Mouse (Mus musculus) frontal cortex, postnatal 14 days (tissue): ENCODE data around the gene Kbtbd2.

Experiments
- DNase-seq, 2 experiments: peaks; one replicate each; pipeline ENCODE4 v3.0.0; 2022; ENCODE audit warnings: low spot score in 2 of 2

Kbtbd2 gene

GRCm38 (mm10) chr6:56785068-56785467, 12.5 kb downstream of the Kbtbd2 start:
- no peak for DNase-seq

DNA sequence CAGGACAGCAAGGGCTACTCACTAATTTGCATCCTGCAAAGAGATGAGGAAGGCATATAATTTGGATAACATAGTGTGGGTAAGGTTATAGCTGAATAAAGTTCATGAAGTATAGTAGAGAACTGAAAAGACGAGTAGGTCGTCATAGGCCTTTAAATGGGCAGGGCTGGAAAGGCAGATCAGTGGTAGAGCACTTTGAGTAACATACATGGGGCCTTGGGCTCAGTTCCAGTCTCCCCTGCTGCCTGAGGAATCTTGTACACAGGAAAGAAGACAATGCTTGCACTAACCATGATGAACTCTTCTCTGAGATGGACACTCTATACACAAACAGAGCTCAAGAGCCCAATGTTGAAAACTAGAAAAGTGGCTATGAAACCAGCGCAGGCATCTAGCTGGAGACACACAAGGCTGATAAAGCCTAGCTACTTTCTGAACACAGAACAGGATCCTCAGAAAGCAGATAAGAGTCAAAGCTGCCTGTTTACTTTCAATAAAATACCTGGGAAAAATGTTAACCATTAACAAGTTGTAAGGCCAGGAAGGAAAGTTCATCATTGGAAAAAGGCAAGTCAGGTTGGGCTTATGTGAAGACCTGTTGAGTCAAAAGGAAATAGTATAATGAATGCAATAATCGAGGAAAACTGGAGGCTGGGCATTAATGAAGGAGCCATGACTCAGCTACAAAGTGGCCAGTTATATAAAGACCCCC, 13.9 kb downstream of the Kbtbd2 start:
- no peak for DNase-seq

- DNase-seq: no peak
Measured at GRCm38 (mm10) chr6:56779636-56780035, 18.0 kb downstream of the Kbtbd2 start.

GRCm38 (mm10) chr6:56775816-56776215, 21.8 kb downstream of the Kbtbd2 start:
- no peak for DNase-seq

- no peak for DNase-seq
Measured at GRCm38 (mm10) chr6:56765696-56766095, 31.9 kb downstream of the Kbtbd2 start.

GRCm38 (mm10) chr6:56765265-56765664, 32.3 kb downstream of the Kbtbd2 start:
- no peak for DNase-seq

DNA sequence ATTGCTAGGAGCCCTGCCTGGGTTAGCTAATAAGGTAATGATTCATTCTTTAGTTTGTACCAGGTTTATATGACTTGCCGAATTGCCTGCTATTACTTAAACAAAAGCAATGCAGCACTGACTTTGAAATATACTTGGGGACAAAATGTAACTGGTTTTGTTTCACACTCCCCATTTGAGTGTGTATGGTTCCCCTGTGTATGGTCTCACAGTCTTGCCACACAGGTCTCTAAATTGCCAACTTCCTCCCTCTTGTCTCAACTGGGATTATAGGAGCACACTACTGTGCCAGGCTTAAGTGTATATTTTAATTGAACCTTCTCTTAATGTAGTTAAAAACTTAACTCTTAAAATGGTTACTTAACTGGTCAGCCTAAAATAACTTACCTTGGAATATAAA, 38.3 kb downstream of the Kbtbd2 start:
- no peak for DNase-seq

GRCm38 (mm10) chr6:56756117-56756516, 41.5 kb downstream of the Kbtbd2 start:
- no peak for DNase-seq

GRCm38 (mm10) chr6:56753719-56754118, 43.9 kb downstream of the Kbtbd2 start:
- no peak for DNase-seq

DNA sequence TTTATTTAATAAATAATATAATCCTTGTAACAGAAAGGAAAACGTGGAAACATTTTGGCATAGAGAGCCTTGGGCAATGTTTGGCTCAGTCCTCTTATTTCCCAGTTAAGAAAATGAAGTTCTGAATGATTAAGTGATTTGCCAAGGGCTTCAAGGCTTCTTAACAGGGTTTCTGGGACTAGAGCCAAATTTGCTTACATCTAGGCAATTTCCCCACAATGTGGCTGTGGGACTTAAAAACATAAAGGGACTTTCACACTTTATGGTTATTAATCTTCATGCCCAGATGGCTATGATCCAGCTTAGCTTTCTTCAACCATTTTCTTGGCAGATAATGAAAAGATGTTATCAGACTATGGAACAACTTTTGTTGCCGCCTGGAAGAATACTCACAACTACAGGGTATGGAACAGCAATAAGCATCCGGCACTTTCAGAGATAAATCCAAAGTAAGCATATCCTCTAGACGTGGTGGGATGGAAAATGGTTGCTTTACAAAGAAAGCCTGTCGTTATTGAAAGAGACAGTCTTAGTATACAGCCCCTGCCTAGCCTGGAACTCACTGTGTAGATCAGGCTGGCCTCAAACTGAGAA, 51.6 kb downstream of the Kbtbd2 start:
- no peak for DNase-seq

GRCm38 (mm10) chr6:56732545-56732944, 65.1 kb downstream of the Kbtbd2 start:
- DNase-seq: no peak
